Mouse (Mus musculus): Measurements from ENCODE around the gene Loxl1.
"Not testable (repeated sequence)": the region's sequence is repeated elsewhere in the genome, so short reads cannot be mapped to it uniquely, and the experiment has no call there.

DNA sequence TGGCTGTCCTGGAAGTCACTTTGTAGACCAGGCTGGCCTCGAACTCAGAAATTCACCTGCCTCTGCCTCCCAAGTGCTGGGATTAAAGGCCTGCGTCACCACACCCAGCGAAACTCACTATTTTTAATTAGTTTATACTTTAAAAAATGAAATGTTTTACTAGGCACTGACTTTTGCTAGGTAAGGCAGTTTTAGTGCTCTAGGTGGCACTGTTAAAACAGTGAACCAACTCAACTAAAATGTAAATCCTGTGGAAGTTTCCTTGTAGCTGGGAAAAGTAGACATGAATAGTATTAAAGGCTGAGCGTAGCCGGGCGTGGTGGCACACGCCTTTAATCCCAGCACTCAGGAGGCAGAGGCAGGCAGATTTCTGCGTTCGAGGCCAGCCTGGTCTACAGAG, 41.4 kb downstream of the Loxl1 start:
- not testable (repeated sequence) for TF ChIP-seq CTCF (IDR thresholded peaks at IDR 0.05; ENCODE audit: extremely low read depth, insufficient read length, insufficient replicate concordance, low read depth, low read length); POLR2A (IDR thresholded peaks at IDR 0.05; ENCODE audit: low read depth, low read length)

Data from small intestine, adult 2 months (tissue).